Mouse (Mus musculus): ENCODE results near the gene Gm3685.
"Not testable (repeated sequence)": the region's sequence is repeated elsewhere in the genome, so short reads cannot be mapped to it uniquely, and the experiment has no call there.

Gm3685 gene

DNA sequence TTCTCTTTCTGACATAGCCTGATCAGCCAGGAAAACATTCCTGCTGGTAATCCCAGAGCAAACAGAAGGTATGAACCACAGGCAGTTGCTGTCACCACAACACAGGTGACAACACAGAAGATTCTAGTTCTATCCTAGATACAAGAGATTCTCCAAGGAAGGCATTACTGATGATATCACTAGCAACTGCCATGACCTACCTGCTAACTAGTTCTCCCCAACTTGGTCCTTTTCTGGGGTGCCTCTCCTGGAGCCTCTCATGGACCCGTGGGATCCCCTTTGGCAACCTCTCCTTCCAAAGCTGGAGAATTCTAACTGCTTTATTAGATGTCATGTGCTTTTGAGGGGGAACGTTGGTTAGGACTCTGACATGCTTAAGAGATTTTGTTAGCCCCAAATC is at the start of gene Gm3685:
Gm3685 (minus strand) TSS at position 101 of the 400 bp plus-strand sequence.
- DNase-seq (ENCODE audit: low read depth, low spot score) = not testable (repeated sequence)

DNA sequence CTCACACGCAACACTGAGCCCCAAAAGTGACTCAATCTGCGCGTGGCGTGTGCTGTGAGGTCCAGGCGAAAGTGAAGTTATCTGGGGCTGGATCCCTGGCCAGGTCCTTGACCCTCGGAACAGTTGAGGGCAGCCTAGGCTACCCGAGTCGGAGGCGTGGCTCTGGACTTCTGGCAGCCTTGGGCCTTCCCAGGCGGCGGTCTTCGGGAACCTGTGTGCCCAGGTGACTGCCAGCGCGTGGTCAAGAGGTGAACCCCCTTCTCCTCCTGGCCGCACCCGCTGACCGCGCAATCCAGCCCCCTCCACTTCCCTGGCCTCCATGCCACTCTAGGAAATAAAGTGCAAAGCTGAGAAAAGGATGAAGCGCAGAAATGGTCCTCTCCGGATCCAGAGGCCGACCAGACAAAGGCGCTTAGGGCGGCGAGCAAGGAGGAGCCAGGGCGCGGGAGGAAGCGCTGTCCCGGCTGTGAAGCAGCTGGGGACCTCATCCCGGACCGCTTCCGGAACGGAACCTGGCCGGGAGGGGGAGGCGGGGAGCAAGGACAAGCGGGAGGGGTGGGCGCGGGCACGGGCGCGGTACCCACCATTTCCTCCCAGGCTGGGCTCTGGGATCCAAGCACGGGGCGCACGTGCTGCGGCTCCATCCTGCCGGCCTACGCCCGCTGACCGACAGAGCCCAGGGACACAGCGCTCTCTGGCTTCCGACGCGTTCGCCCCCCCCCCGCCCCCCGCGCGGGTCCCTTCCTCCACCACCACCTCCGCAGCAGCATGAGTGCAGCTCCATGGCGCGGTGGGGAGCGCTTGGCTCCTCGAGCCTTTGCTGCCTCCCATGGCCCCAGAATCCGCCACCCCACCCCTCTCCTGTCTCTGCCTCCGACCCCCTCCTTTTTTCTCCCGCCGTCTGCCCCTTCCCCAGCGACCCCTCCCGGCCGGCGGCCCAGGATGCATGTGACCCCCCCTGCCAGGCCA is 17.7 kb downstream of the Gm3685 start, which contains the start of gene Gm10406:
Gm10406 (minus strand) TSS at position 669 of the 969 bp plus-strand sequence.
- DNase-seq (ENCODE audit: low read depth, low spot score) = not testable (repeated sequence)

DNA sequence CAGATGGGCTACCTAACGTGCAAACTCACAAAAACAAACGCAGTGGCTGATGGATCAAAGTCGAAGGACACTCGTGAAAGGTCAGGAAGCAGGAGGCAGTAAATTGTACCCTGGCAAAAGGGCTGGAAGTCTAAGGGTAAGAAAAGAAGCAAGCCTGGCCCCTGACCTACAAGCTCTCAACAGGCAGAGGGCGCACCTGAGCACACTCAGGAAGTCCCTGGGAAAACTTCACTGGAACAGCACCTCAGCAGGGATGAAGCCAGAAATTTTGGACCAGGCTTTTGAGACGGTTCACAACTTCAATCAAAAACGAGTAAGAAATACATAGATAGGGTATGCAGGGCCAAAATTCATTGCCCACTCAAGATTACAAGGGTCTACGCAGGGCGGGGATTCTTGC is 18.5 kb downstream of the Gm3685 start:
- DNase-seq (ENCODE audit: low read depth, low spot score) = not testable (repeated sequence)
